Mouse (Mus musculus) CH12.LX (cell line): ENCODE measurements around the gene Mdga1.

Experiments
- EP300 ChIP-seq: IDR thresholded peaks from 2 replicates; pipeline ENCODE4 v1.6.1; 2011; ENCODE audit warnings: low read length, improper control_type of control experiment
- JUND ChIP-seq: conservative IDR thresholded peaks from 2 replicates; pipeline ENCODE4 v1.6.1; 2011; ENCODE audit warnings: low read depth, low read length, improper control_type of control experiment
- ZNF384 ChIP-seq: IDR thresholded peaks from 2 replicates; pipeline ENCODE4 v1.6.1; 2012; ENCODE audit warnings: low read depth, low read length, improper control_type of control experiment, inconsistent platforms

GRCm38 (mm10) chr17:29800096-29800455, 169.8 kb downstream of the Mdga1 start:
- TF ChIP-seq ZNF384, result no peak
- TF ChIP-seq JUND, result no peak
- no peak for TF ChIP-seq EP300
